Mouse (Mus musculus): ENCODE measurements around the gene Fpr3. TPM values are rescaled to one million over a fixed set of nuclear protein-coding genes. Genes with fewer than 3 reads are reported as not detected.
"Not testable (repeated sequence)": the region's sequence is repeated elsewhere in the genome, so short reads cannot be mapped to it uniquely, and the experiment has no call there.

Gene Fpr3
- total and polyA plus RNA-seq, 3 experiments, result not detected

- no peaks in the 10 kb centered on the region for H3K27me3 ChIP-seq (ENCODE audit: insufficient read depth, low read length)
- ATAC-seq (ENCODE audit: extremely low read depth, insufficient number of reproducible peaks, low FRiP score, poor library complexity, severe bottlenecking), result no peak
- no peak for DNase-seq (ENCODE audit: low spot score)
- H3K9me3 ChIP-seq (replicated peaks), result no peaks in the 10 kb centered on the region
- TF ChIP-seq POLR2AphosphoS5 (IDR thresholded peaks at IDR 0.05; ENCODE audit: insufficient replicate concordance, low read depth, low read length) (no peak), CTCF (IDR thresholded peaks at IDR 0.05; ENCODE audit: low read depth, low read length) (no peak), GATA2 (IDR thresholded peaks at IDR 0.05; ENCODE audit: borderline replicate concordance, low read depth, low read length) (no peak), TAL1 (conservative IDR thresholded peaks at IDR 0.05; ENCODE audit: low read depth, low read length) (no peak), GATA1 (IDR thresholded peaks at IDR 0.05; ENCODE audit: borderline replicate concordance, low read length) (no peak)
- H3K4me1 ChIP-seq (ENCODE audit: insufficient read depth, low read depth, low read length), result no peaks in the 10 kb centered on the region
- no peaks in the 10 kb centered on the region for H3K36me3 ChIP-seq (replicated peaks)
- H3K4me3 ChIP-seq (ENCODE audit: low read depth, low read length), result no peak overlapping the region
These were observed 11.6 kb downstream of the Fpr3 start for GRCm38 (mm10) chr17:17899268-17899667.

- Histone ChIP-seq H3K4me3 (ENCODE audit: low read depth, low read length) (no peak overlapping the region), H3K9me3 (replicated peaks) (no peaks in the 10 kb centered on the region), H3K4me1 (ENCODE audit: insufficient read depth, low read depth, low read length) (no peaks in the 10 kb centered on the region), H3K27me3 (ENCODE audit: insufficient read depth, low read length) (no peaks in the 10 kb centered on the region), H3K36me3 (replicated peaks) (no peaks in the 10 kb centered on the region)
- DNase-seq (ENCODE audit: low spot score) (no peak), ATAC-seq (ENCODE audit: extremely low read depth, insufficient number of reproducible peaks, low FRiP score, poor library complexity, severe bottlenecking) (no peak)
- no peak for TF ChIP-seq TAL1 (conservative IDR thresholded peaks at IDR 0.05; ENCODE audit: low read depth, low read length)
- no peak for TF ChIP-seq GATA2 (IDR thresholded peaks at IDR 0.05; ENCODE audit: borderline replicate concordance, low read depth, low read length)
- TF ChIP-seq POLR2AphosphoS5 (IDR thresholded peaks at IDR 0.05; ENCODE audit: insufficient replicate concordance, low read depth, low read length), result no peak
- TF ChIP-seq CTCF (IDR thresholded peaks at IDR 0.05; ENCODE audit: low read depth, low read length), result no peak
- no peak for TF ChIP-seq GATA1 (IDR thresholded peaks at IDR 0.05; ENCODE audit: borderline replicate concordance, low read length)
These were observed 13.1 kb downstream of the Fpr3 start for GRCm38 (mm10) chr17:17900768-17901167.

GRCm38 (mm10) chr17:17909636-17910421 lies 22.2 kb downstream of the Fpr3 start:
- Histone ChIP-seq H3K27me3 (ENCODE audit: insufficient read depth, low read length) (no peaks in the 10 kb centered on the region), H3K4me3 (ENCODE audit: low read depth, low read length) (no peak overlapping the region), H3K4me1 (ENCODE audit: insufficient read depth, low read depth, low read length) (no peaks in the 10 kb centered on the region), H3K36me3 (replicated peaks) (no peaks in the 10 kb centered on the region), H3K9me3 (replicated peaks) (no peaks in the 10 kb centered on the region)
- DNase-seq (ENCODE audit: low spot score), result no peak
- TF ChIP-seq GATA1 (IDR thresholded peaks at IDR 0.05; ENCODE audit: borderline replicate concordance, low read length) (no peak), POLR2AphosphoS5 (IDR thresholded peaks at IDR 0.05; ENCODE audit: insufficient replicate concordance, low read depth, low read length) (no peak), GATA2 (IDR thresholded peaks at IDR 0.05; ENCODE audit: borderline replicate concordance, low read depth, low read length) (no peak), TAL1 (conservative IDR thresholded peaks at IDR 0.05; ENCODE audit: low read depth, low read length) (no peak), CTCF (IDR thresholded peaks at IDR 0.05; ENCODE audit: low read depth, low read length) (no peak)
- no peak for ATAC-seq (ENCODE audit: extremely low read depth, insufficient number of reproducible peaks, low FRiP score, poor library complexity, severe bottlenecking)

GRCm38 (mm10) chr17:17912618-17913017 lies 25.0 kb downstream of the Fpr3 start:
- not testable (repeated sequence) for H3K4me1 ChIP-seq (ENCODE audit: insufficient read depth, low read depth, low read length); H3K27me3 ChIP-seq (ENCODE audit: insufficient read depth, low read length); H3K4me3 ChIP-seq (ENCODE audit: low read depth, low read length); H3K36me3 ChIP-seq (replicated peaks); DNase-seq (ENCODE audit: low spot score); ATAC-seq (ENCODE audit: extremely low read depth, insufficient number of reproducible peaks, low FRiP score, poor library complexity, severe bottlenecking); H3K9me3 ChIP-seq (replicated peaks)

- Histone ChIP-seq H3K27me3 (ENCODE audit: insufficient read depth, low read length) (no peaks in the 10 kb centered on the region), H3K36me3 (replicated peaks) (no peaks in the 10 kb centered on the region), H3K4me1 (ENCODE audit: insufficient read depth, low read depth, low read length) (no peaks in the 10 kb centered on the region), H3K9me3 (replicated peaks) (no peaks in the 10 kb centered on the region), H3K4me3 (ENCODE audit: low read depth, low read length) (no peak overlapping the region)
- ATAC-seq (ENCODE audit: extremely low read depth, insufficient number of reproducible peaks, low FRiP score, poor library complexity, severe bottlenecking) (no peak), DNase-seq (ENCODE audit: low spot score) (no peak)
- no peak for TF ChIP-seq POLR2AphosphoS5 (IDR thresholded peaks at IDR 0.05; ENCODE audit: insufficient replicate concordance, low read depth, low read length)
- TF ChIP-seq CTCF (IDR thresholded peaks at IDR 0.05; ENCODE audit: low read depth, low read length), result no peak
- no peak for TF ChIP-seq GATA1 (IDR thresholded peaks at IDR 0.05; ENCODE audit: borderline replicate concordance, low read length)
- no peak for TF ChIP-seq GATA2 (IDR thresholded peaks at IDR 0.05; ENCODE audit: borderline replicate concordance, low read depth, low read length)
- no peak for TF ChIP-seq TAL1 (conservative IDR thresholded peaks at IDR 0.05; ENCODE audit: low read depth, low read length)
These were observed 29.7 kb downstream of the Fpr3 start for GRCm38 (mm10) chr17:17917376-17917775.

GRCm38 (mm10) chr17:17917782-17918181 lies 30.1 kb downstream of the Fpr3 start:
- Histone ChIP-seq H3K36me3 (replicated peaks) (no peaks in the 10 kb centered on the region), H3K4me1 (ENCODE audit: insufficient read depth, low read depth, low read length) (no peaks in the 10 kb centered on the region), H3K4me3 (ENCODE audit: low read depth, low read length) (no peak overlapping the region), H3K27me3 (ENCODE audit: insufficient read depth, low read length) (no peaks in the 10 kb centered on the region), H3K9me3 (replicated peaks) (no peaks in the 10 kb centered on the region)
- no peak for TF ChIP-seq TAL1 (conservative IDR thresholded peaks at IDR 0.05; ENCODE audit: low read depth, low read length)
- no peak for TF ChIP-seq CTCF (IDR thresholded peaks at IDR 0.05; ENCODE audit: low read depth, low read length)
- TF ChIP-seq GATA1 (IDR thresholded peaks at IDR 0.05; ENCODE audit: borderline replicate concordance, low read length), result no peak
- no peak for TF ChIP-seq POLR2AphosphoS5 (IDR thresholded peaks at IDR 0.05; ENCODE audit: insufficient replicate concordance, low read depth, low read length)
- TF ChIP-seq GATA2 (IDR thresholded peaks at IDR 0.05; ENCODE audit: borderline replicate concordance, low read depth, low read length), result no peak
- ATAC-seq (ENCODE audit: extremely low read depth, insufficient number of reproducible peaks, low FRiP score, poor library complexity, severe bottlenecking) (no peak), DNase-seq (ENCODE audit: low spot score) (no peak)

Data from G1E (cell line).